In genomic region chr2:114008321-114008720, GRCm38 (mm10) we compare ENCODE assay signal across 27 mouse cellular contexts. TPM values are rescaled to one million over a fixed set of nuclear protein-coding genes. Genes with fewer than 3 reads are reported as not detected.
DNase-seq lines count a peak whose midpoint lies in the region; ATAC-seq and TF ChIP-seq lines count a peak whose summit lies in the region.
"Had no signal": no experiment of that assay in that cellular context is flagged by ENCODE, and none has a peak within 500 bp of the region (broad histone marks: within the 10 kb centered on the region; RNA-seq: fewer than 3 reads in every experiment).

No protein-coding gene starts in this region.

- no peak overlapping the region for H3K9ac ChIP-seq in forebrain, postnatal 0 days
- H3K9ac ChIP-seq in forebrain, embryonic 13.5 days: no peak overlapping the region
- H3K9ac ChIP-seq: embryonic facial prominence, embryonic 12.5 days; forebrain, embryonic 12.5 days had no signal

- no peak for TF ChIP-seq POLR2A in brain, embryonic 14.5 days (IDR thresholded peaks at IDR 0.05; ENCODE audit: borderline replicate concordance, extremely low read depth, insufficient read depth, insufficient read length, poor library complexity, severe bottlenecking)

- H3K4me3 ChIP-seq in forebrain, postnatal 0 days (ENCODE audit: low read depth, low read length): no peak overlapping the region
- H3K4me3 ChIP-seq in forebrain, embryonic 13.5 days: no peak overlapping the region
- H3K4me3 ChIP-seq: embryonic facial prominence, embryonic 10.5 days; embryonic facial prominence, embryonic 12.5 days; erythroblast, embryonic 14.5 days; forebrain, embryonic 10.5 days; forebrain, embryonic 12.5 days; gastrocnemius, adult 2 months had no signal

- H3K27me3 ChIP-seq in forebrain, postnatal 0 days (ENCODE audit: insufficient read depth, low read length): peaks cover 3% of the 10 kb centered on the region; the same call in 1 of the 2 replicates
- H3K27me3 ChIP-seq in forebrain, embryonic 13.5 days: peaks cover 26% of the 10 kb centered on the region

- H3K9me3 ChIP-seq in forebrain, postnatal 0 days (ENCODE audit: low read length): no peaks in the 10 kb centered on the region
- no peaks in the 10 kb centered on the region for H3K9me3 ChIP-seq in forebrain, embryonic 13.5 days (replicated peaks)
- H3K9me3 ChIP-seq: embryonic facial prominence, embryonic 10.5 days; embryonic facial prominence, embryonic 12.5 days; forebrain, embryonic 10.5 days; forebrain, embryonic 12.5 days had no signal

- no peaks in the 10 kb centered on the region for H3K4me1 ChIP-seq in forebrain, postnatal 0 days (ENCODE audit: insufficient read depth)
- peaks cover 2% of the 10 kb centered on the region; the same call in 1 of the 2 replicates for H3K4me1 ChIP-seq in forebrain, embryonic 13.5 days

- no peak for TF ChIP-seq CTCF in forebrain, postnatal 0 days (IDR thresholded peaks at IDR 0.05; ENCODE audit: low read depth)
- no peak for TF ChIP-seq CTCF in brain, embryonic 14.5 days (IDR thresholded peaks at IDR 0.05; ENCODE audit: borderline replicate concordance, extremely low read depth, insufficient read depth, insufficient read length)

- 67% methylated on average over 2 of the region's 2 CpGs for WGBS in forebrain, postnatal 0 days
- WGBS in forebrain, embryonic 13.5 days: 85% methylated on average over 2 of the region's 2 CpGs

- no peak overlapping the region for H3K4me2 ChIP-seq in forebrain, postnatal 0 days (ENCODE audit: low read depth)
- H3K4me2 ChIP-seq in forebrain, embryonic 13.5 days: no peak overlapping the region
- H3K4me2 ChIP-seq: embryonic facial prominence, embryonic 12.5 days; forebrain, embryonic 12.5 days had no signal

- H3K36me3 ChIP-seq in forebrain, postnatal 0 days (ENCODE audit: insufficient read depth): no peaks in the 10 kb centered on the region
- no peaks in the 10 kb centered on the region for H3K36me3 ChIP-seq in forebrain, embryonic 13.5 days (ENCODE audit: poor library complexity, severe bottlenecking)
- H3K36me3 ChIP-seq: embryonic facial prominence, embryonic 10.5 days; embryonic facial prominence, embryonic 12.5 days; forebrain, embryonic 10.5 days; forebrain, embryonic 12.5 days had no signal

- peak; percentile 25; the same call in 1 of the 2 replicates for ATAC-seq in forebrain, postnatal 0 days
- ATAC-seq in forebrain, embryonic 13.5 days: no peak
- no peak for ATAC-seq in erythroblast, adult 5-6 weeks (replicated peaks; ENCODE audit: low FRiP score, poor library complexity, severe bottlenecking)
- ATAC-seq: activated CD4-positive, CD25-positive, alpha-beta regulatory T cell, adult 4 months had no signal

- DNase-seq in forebrain, postnatal 0 days: peak; percentile 15
- DNase-seq in frontal cortex, adult 2 months (ENCODE audit: extremely low spot score in 1 of 2, low spot score in 1 of 2): peak; percentile 8 to 49
- no peak for DNase-seq in frontal cortex, postnatal 25 days (ENCODE audit: low spot score in 2 of 2)
- peak; percentile 56 for DNase-seq in brain, adult 2 months (ENCODE audit: low read depth, low spot score)
- peak; percentile 44 for DNase-seq in brain, embryonic 14.5 days (ENCODE audit: low read depth)
- DNase-seq in urinary bladder, postnatal 14 days (ENCODE audit: low spot score): no peak
- DNase-seq: adrenal gland, adult 8-10 months; adrenal gland, postnatal 14 days; adrenal gland, postnatal 36 days; cerebellum, adult 11-12 months; cerebellum, adult 2 months; cerebellum, adult 9-10 months; cerebellum, postnatal 10 days; cerebellum, postnatal 25 days; gastrocnemius, adult 2 months had no signal

- no peak overlapping the region for H3K27ac ChIP-seq in forebrain, postnatal 0 days (ENCODE audit: low read depth, low read length)
- H3K27ac ChIP-seq in forebrain, embryonic 13.5 days: no peak overlapping the region
- H3K27ac ChIP-seq: embryonic facial prominence, embryonic 10.5 days; embryonic facial prominence, embryonic 12.5 days; forebrain, embryonic 10.5 days; forebrain, embryonic 12.5 days; gastrocnemius, adult 2 months had no signal

RNA-seq across cellular contexts. Expression of gene Gjd2, which starts 5.1 kb away (rescaled TPM):
- 26.4 and 37.7 TPM in 2 replicates for total RNA-seq in forebrain, postnatal 0 days (2014; rRNA removed)
- polyA plus RNA-seq in forebrain, postnatal 0 days (2015; fragmentation: Nextera tagmentation; extraction: Ambion mirVana): 4.2 and 6.6 TPM in 2 replicates
- 2.0 and 3.5 TPM in 2 replicates for polyA plus RNA-seq in forebrain, embryonic 13.5 days (2015; fragmentation: Nextera tagmentation; extraction: Ambion mirVana)
- polyA plus RNA-seq in frontal cortex, adult 2 months (2012; rRNA removed): 11.6 and 13.7 TPM in 2 replicates
- polyA plus RNA-seq in brain, embryonic 14.5 days (2012; rRNA removed): 18.4 and 25.3 TPM in 2 replicates
- total RNA-seq in erythroblast, adult 5-6 weeks (2015; ENCODE audit: low replicate concordance): not detected in 2 replicates
- not detected in 2 replicates for total RNA-seq in erythroblast, adult 5-6 weeks (2017; ENCODE audit: low replicate concordance)
- total RNA-seq: ES-E14; gastrocnemius, adult 2 months; MEL had no signal
- polyA plus RNA-seq: activated CD4-positive, CD25-positive, alpha-beta regulatory T cell, adult 4 months; C2C12; erythroblast, embryonic 14.5 days had no signal

RNA-seq across cellular contexts. Expression of gene Actc1, which starts 45.0 kb away (rescaled TPM):
- total RNA-seq in forebrain, postnatal 0 days (2014; rRNA removed): 0.46 and 1.4 TPM in 2 replicates
- polyA plus RNA-seq in forebrain, postnatal 0 days (2015; fragmentation: Nextera tagmentation; extraction: Ambion mirVana): 0.17 and 0.19 TPM in 2 replicates
- polyA plus RNA-seq in forebrain, embryonic 13.5 days (2015; fragmentation: Nextera tagmentation; extraction: Ambion mirVana): 2.7 and 38.5 TPM in 2 replicates
- polyA plus RNA-seq in frontal cortex, adult 2 months (2012; rRNA removed): 0.08 TPM in 1 of 2 replicates, not detected in the other
- 9.8 and 16.9 TPM in 2 replicates for polyA plus RNA-seq in brain, embryonic 14.5 days (2012; rRNA removed)
- total RNA-seq in erythroblast, adult 5-6 weeks (2015; ENCODE audit: low replicate concordance): not detected in 2 replicates
- total RNA-seq in erythroblast, adult 5-6 weeks (2017; ENCODE audit: low replicate concordance): not detected in 2 replicates
- total RNA-seq: adrenal gland, adult 18-20 months; adrenal gland, adult 8-10 months; adrenal gland, postnatal 36 days; MEL had no signal
- polyA plus RNA-seq: activated CD4-positive, CD25-positive, alpha-beta regulatory T cell, adult 4 months; cerebellum, adult 2 months; erythroblast, embryonic 14.5 days had no signal

Comparison
In these comparisons a context has a peak if more than half of its experiments do, and no peak if none do; other contexts are left out.
1. DNase-seq: peak in forebrain, postnatal 0 days (single experiment), frontal cortex, adult 2 months (2 of 2), brain, adult 2 months (single experiment) and brain, embryonic 14.5 days (single experiment); none in frontal cortex, postnatal 25 days (0 of 2) and urinary bladder, postnatal 14 days (single experiment).